Mouse (Mus musculus) liver, embryonic 14.5 days (tissue): ENCODE measurements around the gene Top2a.

Source experiments
- CTCF ChIP-seq: IDR thresholded peaks from 2 replicates; pipeline ENCODE4 v1.5.1; 2016; ENCODE audit warnings: antibody characterized with exemption, low read depth, control low read depth
- EP300 ChIP-seq: IDR thresholded peaks from 2 replicates; pipeline ENCODE4 v1.6.1; 2016; ENCODE audit warnings: antibody characterized with exemption, low read depth

GRCm38 (mm10) chr11:98990866-98991265 lies 33.1 kb downstream of the Top2a start:
- TF ChIP-seq CTCF (no peak), EP300 (no peak)
